Mouse (Mus musculus) gastrocnemius, postnatal 25 days (tissue): ENCODE results near the gene Cacna2d3. TPM values are rescaled to one million over a fixed set of nuclear protein-coding genes. Genes with fewer than 3 reads are reported as not detected.

Experiments
- DNase-seq: peaks from one replicate; pipeline ENCODE4 v3.0.0; 2022
- total RNA-seq, 2 experiments: library from RNA; stranded (reverse); gene quantifications; 1 replicate in 1 of 2; 2 replicates in 1 of 2; pipeline ENCODE4 v1.2.3; 2021

The Cacna2d3 gene
- total RNA-seq, 2 experiments from 2014 or later: 0.56 to 1.2 TPM

DNA sequence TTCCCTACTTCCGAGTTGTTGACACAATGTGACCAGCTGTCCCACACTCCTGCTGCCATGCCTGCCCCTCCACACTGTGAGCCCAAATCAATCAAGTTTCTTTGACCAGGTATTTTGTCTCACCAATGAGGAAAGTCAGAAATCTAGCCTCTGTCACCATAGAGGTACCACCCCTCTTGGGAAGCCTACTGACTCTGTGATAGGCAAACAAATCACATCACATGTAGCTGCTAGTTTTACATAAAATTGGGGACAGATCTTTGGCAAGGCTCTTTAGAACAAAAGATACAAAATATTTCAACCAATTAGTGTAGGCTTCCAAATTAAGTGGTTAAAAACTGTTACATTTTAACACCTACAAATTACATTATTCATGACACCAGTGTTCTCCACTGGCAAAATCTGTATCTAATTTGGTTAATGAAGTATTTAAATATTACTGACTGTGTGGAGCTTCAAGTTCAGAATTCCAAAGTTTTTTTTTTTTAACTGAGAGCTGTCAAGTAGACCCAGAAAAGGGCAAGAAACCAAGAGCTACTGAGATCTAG is 788.8 kb downstream of the Cacna2d3 start:
- DNase-seq: no peak

DNA sequence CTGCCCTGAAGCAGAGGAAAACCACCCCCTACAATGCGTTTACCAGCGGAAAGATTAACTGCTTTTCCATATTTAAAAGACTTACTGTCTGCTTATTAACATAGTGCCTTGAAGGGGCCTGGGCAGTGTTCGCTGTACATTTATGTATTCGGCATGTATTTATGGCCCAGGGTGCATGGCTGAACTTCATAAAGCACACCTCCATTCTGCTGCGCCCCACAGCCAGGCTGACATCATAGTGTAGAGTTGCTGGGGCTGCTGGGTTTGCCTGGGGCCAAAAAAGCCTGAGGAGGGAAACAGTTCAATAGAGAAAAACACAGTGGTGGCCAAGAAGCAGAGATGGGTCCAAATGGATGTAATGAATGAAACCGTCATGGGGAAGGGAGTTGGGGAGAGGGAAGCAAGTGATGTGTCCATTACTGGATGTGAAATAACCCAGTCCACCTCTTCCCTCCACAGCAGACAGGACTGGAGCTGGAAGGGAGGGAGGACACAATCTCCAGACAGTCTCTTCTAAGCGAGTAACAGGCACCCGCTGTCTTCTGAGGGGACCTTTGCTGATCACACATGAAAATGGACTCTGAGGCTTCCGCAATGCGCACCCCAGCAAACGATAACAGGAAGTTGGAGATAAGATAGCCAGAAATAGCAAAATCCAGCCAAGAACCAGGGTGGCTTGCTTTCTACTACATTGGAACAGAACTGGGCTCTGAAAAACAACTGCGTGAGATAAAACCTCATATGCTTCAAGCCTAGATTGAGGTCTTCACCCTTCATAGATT is 798.3 kb downstream of the Cacna2d3 start:
- DNase-seq: no peak

DNA sequence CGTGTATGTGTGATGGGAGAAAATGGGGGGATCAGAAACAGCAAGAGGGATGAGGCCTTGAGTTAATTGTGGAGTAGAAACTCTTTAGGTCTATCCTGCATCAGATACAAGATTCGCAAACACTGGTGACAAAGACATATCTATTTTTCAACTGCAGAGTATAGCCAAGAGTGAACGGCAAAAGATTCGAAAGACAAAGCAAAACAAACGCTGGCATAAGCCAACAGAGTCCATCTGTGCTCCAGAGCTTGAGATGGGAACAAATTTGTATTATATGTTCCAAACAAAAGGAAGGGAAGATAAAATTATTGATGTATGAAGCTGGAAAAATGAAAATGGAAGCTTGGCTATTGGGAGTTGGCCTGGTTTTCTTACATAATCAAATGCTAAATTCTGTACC is 802.8 kb downstream of the Cacna2d3 start:
- no peak for DNase-seq

DNA sequence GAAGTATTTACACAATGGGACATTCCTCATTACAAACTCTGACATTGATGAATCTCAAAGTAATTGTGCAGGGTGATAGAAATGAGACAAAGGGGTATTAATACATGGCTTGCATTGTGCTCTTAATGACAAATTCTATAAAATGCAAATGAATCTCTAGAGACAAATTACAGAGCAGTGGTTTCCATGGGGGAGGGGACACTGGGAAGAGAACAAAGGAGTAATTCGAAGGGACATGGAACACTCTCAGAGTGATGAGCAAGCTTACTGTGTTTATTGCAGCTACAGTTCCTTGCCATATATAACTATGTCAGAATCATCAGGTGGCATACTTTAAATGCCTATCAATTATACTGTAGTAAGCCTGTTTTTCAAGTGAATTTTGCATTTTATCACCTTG is 806.7 kb downstream of the Cacna2d3 start:
- no peak for DNase-seq

DNA sequence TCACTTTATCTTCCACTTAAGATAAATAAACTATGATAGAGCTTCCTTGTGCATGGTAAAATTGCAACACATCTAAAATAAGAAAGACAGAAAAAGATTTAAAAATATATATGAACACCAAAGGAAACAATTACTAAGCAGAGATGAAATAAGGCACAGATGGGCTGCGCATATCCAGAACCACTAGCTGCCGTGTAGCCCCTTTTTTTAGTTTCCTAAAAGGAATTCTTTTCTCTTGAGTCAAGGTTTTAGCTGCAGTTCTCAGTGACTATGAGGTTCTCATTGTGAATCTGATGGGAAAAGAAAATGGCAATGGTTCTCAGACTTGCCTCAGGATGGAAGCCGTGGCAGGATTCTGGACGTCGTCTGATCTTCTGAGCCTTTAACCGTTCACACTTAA is 814.0 kb downstream of the Cacna2d3 start:
- DNase-seq: no peak

DNA sequence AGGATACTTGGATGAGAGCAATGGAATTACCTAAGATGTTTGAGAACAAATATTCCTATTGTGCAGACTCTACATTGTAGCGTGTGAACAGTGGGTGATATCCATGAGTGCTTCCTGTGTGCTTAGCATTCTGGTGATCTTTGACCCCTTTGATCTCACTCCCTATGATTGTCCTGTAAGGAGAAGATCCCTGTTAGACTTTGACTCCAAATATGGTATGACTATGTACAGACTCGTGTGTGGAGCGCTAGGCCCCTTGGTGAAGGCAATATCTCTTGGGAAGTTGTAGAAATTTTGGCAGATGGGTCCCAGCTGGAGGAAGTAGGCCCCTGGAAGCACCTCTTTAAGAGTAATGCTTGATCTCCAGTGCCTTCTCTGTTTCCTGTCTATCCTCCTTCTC is 829.1 kb downstream of the Cacna2d3 start:
- no peak for DNase-seq

DNA sequence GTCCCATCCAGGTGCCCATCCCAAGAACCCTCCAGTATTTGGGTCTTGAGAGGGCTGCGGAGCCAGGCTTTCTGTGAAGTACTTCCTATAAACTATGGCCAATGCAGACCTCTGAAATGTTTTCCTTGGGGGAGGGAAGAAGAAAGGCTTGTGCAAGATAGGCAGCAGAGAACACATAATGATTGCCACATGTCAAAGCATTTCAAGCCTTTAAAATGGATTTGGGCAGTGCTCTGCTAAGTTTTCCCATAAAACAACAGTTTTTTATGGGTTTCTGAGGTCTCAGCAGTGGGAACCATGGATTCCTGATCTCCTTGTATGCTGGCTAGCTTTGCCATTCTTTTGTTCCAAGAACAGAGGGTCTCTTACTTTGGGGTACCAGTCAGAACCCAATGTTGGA is 834.3 kb downstream of the Cacna2d3 start:
- no peak for DNase-seq

DNA sequence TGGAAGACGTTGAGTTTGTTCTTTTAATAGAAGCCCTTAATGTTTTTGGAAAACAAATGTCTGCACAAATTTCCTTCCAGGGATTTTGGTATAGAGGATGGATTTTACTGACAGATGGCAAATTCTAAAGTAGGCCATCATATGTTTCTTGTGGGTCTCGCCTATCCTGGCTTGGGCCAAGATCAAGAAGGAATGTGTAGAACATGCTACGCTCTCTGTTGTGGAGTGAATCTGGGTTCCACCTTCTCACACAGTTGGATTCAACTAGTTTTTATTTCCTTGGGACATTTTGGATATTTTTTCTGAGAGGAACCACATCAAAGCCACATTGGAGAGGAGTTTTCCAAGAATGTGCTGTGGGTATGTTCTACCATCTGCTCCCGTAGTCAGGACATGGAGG is 835.0 kb downstream of the Cacna2d3 start:
- no peak for DNase-seq

DNA sequence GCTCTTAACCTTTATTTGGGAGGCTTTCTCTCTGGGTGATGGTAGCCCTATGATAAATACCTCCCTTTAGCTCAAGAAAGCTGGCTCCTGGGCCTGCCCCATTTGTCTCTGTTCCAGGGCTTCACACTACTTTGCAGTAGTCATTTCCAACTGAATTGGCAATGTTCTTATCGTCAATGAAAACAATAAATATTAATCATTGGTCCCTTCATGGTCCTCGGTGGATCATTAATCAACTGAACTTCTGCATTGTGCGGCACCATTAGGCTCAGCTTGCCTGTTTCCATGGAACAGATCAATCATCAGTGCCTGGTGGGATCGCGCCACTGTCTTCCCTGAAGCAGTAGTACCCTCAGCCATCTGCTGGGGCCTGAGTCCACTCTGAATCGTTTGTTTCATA is 850.7 kb downstream of the Cacna2d3 start:
- DNase-seq: no peak

DNA sequence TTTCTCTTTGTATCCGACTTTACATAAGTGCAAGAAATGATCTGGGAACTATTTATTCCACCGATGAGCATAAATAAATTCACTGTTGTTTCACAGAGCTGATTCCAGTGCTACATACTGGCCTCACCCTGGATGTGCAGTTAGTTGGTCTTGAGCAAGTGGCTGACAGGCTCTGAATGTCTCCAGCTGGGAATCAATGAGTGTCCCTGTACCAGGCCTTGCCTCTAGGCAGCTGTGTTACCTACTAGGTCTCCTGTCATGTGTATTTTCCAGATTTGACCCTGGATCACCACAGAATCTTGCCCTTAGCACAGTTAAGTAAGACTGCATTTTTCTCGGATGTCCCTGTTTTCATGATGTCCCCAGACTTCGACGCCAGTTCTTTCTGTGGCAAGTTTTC is 851.3 kb downstream of the Cacna2d3 start:
- DNase-seq: no peak

DNA sequence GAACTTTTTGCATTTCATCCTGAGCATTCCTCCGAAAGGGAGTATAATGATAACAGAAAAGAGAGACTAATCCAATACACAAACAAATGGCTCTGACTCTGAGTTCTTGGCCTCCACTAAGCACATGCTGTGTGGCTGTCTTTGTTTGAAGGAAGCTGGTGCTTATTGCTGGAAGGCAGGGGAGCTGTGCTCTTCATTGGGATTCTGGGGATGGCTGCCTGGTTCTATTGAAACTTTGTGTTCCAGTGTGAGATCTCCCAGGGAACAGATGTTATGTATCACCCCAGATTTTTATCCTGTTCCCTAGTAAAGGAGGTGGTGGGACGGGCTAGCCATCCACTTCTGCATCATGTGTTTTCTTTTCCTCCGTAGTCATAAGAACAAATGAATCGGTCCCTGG is 856.7 kb downstream of the Cacna2d3 start:
- no peak for DNase-seq

DNA sequence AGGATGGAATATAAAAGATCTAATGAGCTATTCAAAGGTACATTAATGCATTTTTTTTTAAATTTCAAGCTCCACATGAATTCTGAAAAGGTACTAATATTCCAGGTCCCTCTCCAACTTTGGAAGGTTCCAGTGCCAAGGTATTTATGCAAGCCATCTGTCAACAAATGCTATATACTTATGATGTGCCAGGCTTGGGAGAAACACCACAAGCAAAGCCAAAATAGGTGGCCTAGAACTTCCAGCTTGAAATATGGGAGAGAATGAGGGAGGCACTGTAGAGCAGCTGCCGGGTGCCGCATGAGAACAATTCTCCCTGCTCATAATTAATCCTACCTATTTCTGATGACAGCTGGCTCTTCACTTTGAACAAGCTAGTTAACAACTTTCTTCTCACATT is 860.5 kb downstream of the Cacna2d3 start:
- DNase-seq: no peak

Other genes starting within 250 kb of the Cacna2d3 start
- gene Selenok, start 246.4 kb upstream of the Cacna2d3 start, total RNA-seq: 10 to 100 TPM; 61.2 to 65.4 TPM